Mouse (Mus musculus): Measurements from ENCODE around the gene Itgb6.

DNA sequence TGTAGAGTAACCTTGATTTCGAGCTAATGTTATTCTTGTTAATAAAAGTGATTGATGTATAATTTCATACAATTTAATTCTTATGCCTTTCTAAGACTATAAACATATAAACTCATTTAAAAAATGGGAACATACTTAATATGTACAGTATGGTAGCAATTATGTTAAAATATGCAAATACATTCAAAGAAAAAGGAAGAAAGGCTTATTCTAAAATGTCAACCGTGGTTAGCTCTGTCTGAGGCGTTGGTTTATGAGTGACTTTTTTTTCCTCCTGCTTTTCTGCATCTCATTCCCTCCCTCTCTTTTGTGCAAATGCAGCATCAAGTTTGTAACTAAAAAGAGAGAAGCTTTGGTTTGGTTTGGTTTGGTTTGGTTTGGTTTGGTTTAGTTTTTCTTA lies 79.0 kb downstream of the Itgb6 start:
- TF ChIP-seq CTCF (IDR thresholded peaks at IDR 0.05; ENCODE audit: extremely low read depth, insufficient read length, insufficient replicate concordance, low read depth, low read length) (no peak), POLR2A (IDR thresholded peaks at IDR 0.05; ENCODE audit: low read depth, low read length) (no peak)

All from small intestine, adult 2 months (tissue).